Mouse (Mus musculus): ENCODE measurements around the gene Smim14.

GRCm38 (mm10) chr5:65480511-65480910, 56.5 kb downstream of the Smim14 start:
- TF ChIP-seq POLR2A (IDR thresholded peaks at IDR 0.05; ENCODE audit: insufficient read depth, low read length) (no peak), CTCF (IDR thresholded peaks at IDR 0.05; ENCODE audit: low read depth, low read length) (no peak), EP300 (IDR thresholded peaks at IDR 0.05; ENCODE audit: insufficient read depth, low read depth, low read length) (no peak)
